Mouse (Mus musculus) ZHBTc4 (cell line): ENCODE results near the gene Ppp1r3f.

ENCODE experiments used
- DNase-seq: peaks from one replicate; pipeline ENCODE4 v3.0.0-alpha.2; 2011; ENCODE audit warnings: low read depth, low spot score

The Ppp1r3f gene

DNA sequence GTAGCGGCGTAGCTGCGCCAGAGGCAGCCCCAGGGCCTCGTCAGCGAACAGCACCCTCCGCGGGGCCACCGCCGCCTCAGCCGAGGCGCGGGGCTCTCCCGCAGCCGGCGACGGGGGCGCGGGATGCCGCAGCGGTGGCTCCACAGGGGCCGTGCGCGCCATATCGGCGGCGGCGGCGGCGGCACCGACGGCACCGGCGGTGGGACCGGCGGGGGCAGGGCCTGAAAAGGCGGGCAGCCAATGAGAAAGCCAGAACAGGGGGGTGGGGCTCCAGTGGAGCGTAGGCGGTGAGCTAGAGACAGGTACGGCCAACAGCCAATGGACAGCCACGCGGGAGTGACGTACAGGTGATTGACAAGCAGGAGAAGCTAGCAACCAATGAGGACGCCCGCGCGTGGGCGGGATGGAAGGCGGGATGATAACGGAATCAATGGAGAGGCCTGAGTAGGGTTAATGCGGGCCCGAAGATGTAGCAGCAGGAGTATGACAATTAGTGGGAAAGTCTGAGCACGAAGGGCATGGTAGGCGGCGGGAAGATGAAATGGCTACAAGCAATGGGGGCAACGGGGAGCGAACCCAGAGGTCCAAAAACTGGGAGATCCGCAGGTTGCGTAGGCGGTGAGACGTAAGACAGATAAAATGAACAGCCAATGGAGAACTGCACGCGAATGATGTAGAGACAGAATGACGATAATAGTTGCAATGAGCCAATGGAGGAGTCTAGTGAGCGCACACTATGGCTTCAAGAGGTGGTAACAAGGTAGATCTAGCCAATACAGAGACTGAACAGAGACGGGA lies at the start of gene Ppp1r3f:
Gene Ppp1r3f, minus strand, starts transcription at position 197 of the 798 bp plus-strand sequence.
- peak; percentile 96 for DNase-seq

DNA sequence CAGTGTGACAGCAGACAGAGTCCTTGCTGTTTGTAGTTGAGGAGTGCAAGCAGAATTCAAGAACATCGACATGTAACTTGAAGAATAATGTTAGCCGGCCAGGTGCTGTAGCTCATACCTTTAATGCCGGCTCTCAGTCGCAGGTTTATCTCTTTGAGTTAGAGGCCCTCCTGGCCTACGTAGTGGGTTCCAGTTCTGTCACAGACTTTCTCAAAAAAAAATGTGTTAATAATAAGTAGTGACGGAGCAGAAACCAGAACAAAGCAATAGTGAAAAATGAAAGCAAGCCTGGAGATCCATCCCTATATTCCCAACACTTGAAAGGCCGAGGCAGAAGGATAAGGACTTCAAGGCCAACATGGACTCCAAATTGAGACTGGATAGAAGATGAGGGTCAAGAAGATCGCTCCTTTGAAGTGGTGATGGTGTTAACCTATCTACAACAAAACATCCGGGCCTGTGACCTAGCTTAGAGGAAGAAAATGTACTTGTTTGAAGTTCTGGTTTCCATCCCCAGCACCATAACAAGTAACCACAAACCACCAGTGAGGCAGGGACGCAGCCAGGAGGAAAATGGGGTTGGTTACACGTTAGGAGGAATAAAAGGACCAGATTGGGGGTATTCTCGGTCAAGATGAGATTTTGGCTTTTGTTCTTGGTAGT lies 43.9 kb upstream of the Ppp1r3f start:
- no peak for DNase-seq

DNA sequence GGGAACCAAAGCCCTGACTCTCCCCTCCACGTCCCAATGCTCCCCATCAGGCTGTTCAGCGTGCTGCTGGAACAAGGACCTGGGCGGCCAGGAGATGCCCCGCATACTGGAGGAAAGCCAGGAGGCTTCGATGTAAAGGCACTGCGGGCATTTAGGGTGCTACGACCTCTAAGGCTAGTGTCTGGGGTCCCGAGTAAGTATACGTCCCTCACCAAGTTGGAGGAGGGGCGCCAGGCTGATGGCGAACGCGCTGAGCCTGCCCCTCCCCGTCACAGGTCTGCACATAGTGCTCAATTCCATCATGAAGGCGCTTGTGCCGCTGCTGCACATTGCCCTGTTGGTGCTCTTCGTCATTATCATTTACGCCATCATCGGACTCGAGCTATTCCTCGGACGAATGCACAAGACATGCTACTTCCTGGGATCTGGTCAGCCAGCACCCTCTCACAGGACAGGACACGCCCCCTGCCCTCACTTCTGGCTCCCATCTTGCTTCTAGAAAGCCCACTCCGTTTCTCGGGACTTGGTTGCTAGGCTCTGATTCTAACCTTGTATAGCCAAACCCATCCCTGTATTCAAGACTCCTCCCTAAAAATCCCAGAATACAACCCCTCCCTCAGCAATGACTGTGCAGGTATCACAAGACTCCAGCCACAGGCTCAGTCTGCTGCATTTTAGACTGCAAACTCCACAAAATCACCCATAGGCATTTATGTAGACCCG lies 36.6 kb upstream of the Ppp1r3f start:
- peak; percentile 20 for DNase-seq

DNA sequence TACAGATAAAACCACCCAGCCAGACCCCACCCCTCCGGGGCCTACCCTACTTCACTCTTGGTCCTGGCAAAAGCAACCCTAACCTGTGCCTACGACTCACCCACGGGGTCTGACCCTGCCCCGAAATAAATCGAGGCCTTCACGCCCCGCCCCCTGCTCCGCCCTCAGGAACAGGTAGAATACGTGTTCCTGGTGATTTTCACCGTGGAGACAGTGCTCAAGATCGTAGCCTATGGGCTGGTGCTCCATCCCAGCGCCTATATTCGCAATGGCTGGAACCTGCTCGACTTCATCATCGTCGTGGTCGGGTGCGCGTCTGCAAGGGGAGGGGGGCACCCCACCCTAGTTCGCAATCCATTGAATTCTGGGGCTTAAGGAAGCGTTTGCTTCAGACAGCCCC lies 36.0 kb upstream of the Ppp1r3f start:
- no peak for DNase-seq

DNA sequence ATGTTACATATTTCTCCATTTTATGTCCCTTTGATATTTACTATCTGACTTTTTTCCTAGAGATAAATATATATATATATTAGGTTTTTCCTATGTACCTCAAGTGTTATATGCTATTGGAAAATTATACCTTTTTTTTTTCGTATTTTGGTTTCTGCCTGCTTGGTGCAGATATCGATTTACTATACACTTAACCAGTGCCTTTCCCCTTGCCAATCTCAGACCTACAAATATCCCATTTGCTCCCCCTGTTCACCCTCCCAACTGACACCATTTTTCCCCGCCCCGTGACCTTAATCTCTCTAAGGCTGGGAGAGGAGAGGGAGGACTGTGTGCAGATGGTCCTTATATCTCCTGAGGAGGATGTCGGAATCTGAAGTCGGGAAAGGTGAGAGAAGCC lies 32.7 kb upstream of the Ppp1r3f start, which contains the start of gene Cacna1f:
Gene Cacna1f, plus strand, starts transcription at position 301 of the 400 bp plus-strand sequence.
- no peak for DNase-seq

DNA sequence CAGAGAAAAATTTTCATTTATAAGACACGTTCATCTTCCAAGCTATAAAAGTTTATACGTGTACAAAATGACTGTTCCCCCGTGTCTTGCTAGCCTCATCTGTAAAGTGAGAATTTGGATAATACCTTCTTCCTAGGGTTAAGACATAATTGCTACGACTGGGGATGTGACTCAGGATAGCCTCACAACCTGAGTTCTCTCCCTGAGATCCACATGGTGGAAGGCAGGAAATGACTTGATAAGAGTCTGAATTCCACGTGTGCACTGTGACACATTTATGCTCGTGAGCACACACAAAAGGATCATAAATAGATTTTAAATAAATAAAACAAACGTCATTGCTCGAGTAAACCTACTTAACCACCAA lies 31.5 kb upstream of the Ppp1r3f start:
- no peak for DNase-seq

DNA sequence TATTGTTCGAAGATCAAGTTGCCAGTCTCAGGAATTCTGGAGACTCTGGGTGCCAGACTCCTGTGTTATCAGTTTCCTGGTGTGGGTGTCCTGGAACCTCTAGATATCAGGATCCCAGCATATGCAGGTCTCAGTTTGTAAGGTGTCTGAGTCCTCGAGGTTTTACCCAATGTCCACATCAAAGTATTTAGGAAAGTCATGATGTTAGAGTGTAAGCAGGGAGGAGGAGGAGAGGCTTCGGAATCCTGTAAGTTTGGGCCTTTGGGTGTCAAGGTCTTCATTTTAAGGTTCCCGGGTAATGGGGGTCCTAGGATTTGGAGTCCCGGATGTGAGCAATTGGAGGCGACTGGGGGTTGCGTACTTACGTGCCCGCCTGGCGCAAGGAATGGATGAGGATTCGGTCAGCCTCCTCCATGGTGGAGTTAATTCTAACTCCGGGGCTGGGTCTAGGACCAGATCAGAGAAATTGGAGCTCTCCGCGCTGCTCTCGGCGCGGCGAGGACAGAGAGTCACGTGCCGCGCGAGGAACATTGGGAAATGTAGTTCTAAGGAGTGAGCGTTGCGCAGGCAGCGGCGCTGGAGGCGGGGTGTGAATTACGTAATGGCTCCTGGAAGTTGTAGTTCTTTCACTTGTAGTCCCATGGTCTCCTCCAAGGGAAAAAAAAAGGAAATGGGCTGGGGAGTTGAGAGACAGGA lies 30.9 kb upstream of the Ppp1r3f start, which contains the start of gene Ccdc22:
Gene Ccdc22, minus strand, starts transcription at position 639 of the 696 bp plus-strand sequence.
- peak; percentile 92 for DNase-seq

DNA sequence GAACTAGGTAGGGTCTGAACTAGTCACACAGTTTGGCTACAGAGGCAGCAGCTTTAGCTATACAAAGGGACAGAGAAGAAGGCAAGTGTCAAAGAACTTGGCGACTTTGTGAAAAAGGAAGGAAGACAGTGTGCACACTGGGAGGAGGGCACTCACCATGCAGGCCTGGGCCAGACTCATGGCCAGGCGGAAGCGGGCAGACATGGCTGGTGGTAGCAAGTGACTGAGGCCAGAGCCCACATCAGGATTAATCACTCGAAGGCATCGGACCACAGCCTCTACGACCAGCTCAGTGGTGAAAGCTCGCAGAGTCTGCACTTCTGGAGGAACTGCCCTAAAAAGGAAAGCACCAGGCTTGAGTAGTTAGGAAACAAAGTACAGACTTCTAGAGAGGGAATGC lies 29.9 kb upstream of the Ppp1r3f start:
- DNase-seq = no peak

DNA sequence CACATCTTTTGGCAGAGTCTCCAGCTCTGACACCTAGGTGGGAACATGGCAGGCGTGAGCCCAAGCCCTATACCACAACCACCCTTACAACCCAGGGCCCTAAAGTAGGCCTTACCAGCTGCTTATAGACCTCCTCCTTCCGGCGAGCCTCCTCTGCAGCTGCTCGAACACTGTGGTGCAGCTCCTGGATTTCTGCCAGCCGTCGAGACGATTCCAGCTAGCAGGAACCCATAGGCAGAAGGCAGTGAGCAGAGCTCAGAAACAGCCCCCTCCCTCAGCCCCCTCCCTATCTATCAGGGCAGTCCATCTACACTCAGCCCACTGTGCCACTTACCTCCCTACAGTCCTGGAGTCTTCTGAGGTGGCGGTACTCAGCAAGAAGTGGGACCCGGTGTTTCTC lies 21.3 kb upstream of the Ppp1r3f start:
- DNase-seq = no peak

DNA sequence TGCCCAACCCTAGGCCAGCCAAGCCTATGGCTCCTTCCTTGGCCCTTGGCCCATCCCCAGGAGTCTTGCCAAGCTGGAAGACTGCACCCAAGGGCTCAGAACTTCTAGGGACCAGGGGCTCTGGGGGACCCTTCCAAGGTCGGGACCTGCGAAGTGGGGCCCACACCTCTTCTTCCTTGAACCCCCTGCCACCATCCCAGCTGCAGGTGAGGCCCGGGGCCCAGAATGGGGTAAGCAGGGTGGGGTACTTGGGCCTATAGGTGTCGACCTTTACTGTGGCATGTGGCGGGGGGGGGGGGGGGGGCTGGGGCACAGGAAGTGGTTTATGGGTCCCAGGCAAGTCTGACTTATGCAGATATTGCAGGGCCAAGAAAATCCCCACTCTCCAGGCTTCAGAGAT lies 12.3 kb upstream of the Ppp1r3f start:
- no peak for DNase-seq

DNA sequence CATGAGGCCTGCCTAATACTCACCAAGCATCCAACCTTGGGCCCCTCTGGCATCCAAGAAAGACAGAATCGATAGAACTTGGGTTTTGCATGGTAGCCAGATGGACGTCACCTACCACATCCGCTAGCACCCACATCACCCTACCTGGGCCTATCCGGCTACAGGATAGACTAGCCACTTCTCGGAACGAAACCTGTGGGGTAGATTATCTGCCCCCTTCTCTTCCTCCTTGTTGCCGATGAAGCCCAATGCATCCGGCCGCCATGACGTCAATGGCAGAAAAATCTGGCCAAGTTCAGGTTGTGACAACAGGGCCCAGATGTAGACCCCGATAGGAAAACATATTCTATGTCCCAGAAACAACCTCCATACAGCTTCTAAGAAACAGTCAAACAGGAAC lies 9.8 kb upstream of the Ppp1r3f start:
- DNase-seq = no peak

DNA sequence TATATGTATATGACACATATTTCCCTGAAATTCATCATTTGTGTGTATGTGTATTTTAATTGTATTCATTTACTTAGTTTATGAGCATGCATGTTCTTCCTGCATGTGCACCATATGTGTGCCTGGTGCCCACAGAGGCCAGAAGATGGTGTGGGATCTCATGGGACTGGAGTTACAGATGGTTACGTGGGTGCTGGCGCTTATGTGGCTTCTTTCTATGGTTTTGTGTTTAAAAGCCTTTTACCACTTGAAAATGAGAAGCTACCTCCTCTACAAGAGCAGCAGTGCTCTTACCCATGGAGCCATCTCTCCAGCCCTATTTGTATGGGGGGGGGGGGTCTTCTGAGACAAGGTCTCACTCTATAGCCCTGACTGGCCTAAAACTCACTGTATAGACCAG lies 7.1 kb upstream of the Ppp1r3f start:
- no peak for DNase-seq

DNA sequence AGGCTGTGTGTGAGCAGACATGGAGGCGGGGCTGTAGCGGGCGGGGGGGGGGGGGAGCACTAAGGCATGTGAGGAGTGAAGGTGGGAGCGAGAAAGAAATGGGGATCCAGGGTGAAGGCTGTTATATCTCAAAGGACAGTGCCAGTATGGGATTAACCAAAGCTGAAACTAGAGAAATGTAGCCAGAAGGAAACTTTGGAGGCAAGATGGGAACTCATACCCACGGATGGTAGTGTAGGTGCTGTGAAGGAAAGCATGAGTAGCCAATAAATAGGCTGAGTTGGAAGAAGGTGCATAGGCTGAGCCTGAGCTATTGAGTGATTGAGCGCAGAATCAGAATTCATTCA lies 775 bp upstream of the Ppp1r3f start:
- no peak for DNase-seq

DNA sequence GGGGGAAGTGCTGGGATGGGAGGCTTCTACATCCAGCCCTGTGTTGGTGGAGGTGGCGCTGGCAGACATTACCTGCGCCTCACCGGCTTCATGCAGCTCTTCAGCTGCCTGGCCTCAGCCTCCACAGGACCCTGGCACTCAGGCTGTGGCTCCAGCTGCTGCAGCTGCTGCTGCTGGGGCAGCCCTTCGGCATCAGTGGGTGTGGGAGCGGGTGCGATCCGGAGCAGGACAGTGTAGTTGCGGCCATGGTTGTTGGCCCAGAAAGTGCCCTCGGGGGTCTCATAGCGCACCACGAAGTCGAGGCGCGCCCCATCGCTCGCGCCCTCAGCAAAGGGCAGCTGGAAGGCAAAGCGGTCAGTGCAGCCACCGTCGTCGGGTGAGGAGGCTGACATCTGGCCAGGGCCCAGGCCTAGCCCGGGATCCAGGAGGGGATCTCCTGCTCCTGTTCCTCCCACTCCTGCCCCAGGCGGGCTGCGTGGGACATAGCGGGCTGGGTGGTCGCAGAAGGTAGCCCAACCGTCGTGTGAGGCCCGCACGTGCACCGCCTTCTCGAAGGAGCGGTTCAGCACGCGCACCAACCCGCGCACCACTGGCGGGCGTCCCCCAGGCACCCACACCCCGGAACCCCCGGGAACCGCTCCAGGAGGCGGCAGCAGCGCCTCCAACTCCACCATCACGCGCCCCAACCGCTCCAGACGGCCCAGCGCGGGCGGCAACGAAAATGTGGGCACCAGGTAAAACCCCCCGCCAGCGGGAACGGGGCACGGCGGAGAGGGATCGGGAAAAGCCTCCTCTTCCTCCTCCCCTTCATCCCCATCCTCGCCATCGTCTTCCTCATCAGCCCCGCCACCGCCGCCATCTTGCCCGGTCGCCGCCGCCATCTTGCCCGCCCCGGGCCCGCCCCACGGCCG lies 652 bp downstream of the Ppp1r3f start, which contains the start of gene Foxp3:
Gene Foxp3, plus strand, starts transcription at position 469 of the 911 bp plus-strand sequence.
- peak; percentile 32 for DNase-seq

DNA sequence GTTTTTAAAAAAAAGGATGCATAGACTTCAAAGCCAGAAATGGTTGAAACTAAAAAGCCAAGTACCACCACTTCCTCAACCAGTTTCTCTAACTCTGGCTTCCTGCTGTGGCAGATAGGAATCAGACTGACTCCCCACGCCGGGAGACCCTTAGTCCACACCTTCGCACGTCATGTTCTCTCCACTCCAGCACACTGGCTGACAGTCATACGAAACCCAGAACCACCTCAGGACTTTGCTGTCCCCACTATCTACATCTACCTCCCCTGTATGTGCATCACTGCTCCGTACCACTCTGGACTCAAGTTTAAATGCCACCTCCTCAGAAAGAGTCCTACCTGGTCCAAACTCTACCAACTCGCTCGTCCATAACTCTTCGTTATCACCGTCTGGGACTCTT lies 1.6 kb downstream of the Ppp1r3f start:
- DNase-seq = no peak

DNA sequence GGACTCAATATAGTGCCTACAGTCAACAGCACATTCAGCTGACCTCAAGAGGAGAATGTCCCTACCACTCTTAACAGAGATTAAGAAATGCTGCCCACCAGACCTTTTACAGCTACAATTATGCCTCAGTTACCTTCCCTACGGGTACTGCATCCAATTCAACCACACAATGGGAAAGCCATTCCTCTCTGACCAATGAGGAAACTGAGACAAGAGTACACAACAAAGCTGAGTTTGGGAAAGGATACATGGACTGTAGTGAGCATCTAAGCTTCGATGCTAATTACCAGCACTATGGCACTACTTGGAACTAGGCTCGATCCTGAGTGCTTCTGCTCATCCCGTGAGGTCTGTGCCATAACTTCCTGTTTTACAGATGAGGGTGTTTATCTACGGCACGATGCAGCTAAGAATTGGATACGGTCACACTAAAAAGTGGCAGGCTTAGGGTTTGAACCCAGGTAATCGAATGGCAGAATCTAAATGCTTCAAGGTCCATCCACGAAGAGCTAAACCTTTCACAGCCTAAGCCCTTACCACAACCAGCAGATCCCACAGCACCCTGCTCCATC lies 2.4 kb downstream of the Ppp1r3f start:
- DNase-seq = no peak

DNA sequence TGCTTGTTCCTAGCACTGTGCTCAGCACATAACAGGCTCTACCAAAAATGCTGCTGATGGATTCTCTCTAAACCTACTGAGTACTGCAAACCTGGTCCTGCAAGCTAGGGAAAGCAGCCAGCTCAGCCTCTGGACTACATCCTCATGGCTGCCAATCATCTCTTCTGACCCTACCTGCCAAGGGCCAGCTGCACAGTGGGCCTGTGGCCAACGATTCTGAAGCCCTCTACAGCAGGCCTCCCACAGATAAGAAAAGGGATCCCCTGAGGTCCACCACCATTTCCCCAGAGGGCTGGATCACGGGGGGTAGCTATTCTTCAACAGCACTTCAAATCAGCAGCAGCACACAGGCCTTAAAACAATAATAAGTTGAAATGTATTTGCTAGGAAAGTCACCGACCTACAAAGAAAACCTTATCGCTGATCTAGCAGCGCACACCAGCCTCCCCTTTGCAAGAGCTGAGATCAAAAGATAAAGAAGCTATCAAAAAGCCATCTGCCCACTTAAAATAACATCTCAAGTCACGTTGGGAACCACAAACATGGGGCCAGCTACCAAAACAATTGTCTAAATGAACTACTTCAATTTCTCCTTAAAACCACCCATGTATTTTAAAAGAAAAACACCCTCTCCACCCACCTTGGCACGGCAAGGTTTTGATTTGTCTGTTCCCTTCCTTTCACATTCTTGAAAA lies 3.5 kb downstream of the Ppp1r3f start:
- DNase-seq = no peak

DNA sequence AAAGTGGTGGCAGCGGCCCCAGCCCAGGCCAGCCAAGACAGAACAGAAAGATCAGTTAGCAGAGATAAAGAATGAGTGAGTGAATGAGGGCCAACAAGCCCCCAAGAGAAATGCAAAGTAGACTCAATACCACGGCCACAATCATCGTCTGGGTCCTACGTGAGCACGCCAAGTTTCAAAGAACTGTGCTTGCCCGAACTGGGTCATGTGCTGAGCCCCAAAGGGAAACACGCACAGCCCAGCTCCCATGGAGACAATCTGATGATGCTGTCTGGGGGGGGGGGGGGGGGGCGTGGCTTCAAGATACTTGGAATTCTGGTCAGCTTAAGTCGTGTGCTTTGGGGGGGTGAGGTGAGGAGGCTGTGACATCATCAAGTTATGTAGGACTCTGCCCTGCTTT lies 6.6 kb downstream of the Ppp1r3f start:
- DNase-seq = no peak

DNA sequence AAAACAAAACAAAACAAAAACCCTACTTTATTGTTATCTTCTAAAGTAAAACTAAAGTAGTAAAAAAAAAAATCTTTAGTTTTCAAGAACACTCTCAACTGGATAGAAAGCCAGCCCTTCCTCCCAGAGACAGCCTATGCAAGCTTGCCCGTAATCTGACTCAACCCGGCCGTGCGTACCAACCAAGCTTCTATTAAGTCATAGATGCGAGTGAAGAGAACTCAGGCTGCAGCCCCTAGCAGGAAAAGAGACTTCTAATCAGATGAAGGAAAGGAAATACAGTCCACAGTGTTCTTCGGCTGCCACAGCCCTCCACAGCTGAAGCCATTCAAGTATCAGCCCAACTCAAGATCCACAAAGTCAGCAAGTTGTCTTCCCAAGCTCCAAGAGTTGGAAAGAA lies 7.7 kb downstream of the Ppp1r3f start:
- DNase-seq = no peak

DNA sequence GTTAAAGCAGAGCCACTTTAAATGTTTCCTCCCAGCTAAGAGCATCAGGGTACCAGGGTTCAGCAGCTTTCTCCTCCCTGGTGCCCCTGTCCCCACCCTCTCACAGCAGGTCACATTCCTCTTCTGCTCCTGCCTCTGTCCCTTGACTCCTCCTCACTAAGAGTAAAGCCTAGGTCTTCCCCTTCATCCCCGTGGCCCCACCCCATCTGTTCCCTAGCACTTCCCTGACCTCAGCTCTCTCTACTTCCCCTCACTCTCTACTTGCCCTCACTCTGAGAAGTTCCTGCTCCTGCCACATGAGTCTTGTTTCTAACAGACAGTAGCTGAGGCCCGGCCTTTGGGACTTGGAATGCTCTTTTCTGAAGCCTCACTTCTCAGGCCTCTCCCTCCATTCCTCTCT lies 11.0 kb downstream of the Ppp1r3f start:
- peak; percentile 34 for DNase-seq
